ENCODE assay signal across 23 mouse cellular contexts in the genomic region with DNA sequence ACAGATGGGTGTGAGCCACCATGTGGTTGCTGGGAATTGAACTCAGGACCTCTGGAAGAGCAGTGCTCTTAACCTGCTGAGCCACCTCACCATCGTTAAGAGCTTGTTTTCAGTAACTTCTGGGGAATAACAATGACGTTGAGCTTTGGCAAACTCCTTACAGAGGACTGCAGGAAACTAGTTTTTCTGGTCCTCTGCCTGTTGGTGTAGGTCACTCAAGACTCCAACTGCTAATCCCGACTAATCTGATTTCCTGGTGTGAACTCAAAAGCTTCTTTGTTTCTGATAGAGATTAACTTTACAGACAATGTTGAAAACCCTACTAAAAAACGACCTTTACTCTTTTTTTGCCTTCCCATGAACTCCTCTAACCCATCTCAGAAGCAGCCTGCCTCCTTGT. TPM values are rescaled to one million over a fixed set of nuclear protein-coding genes. Genes with fewer than 3 reads are reported as not detected.
A peak's percentile ranks its signal among the peaks of the same experiment; 100 is the strongest.
DNase-seq lines count a peak whose midpoint lies in the region; ATAC-seq lines count a peak whose summit lies in the region.
"Had no signal": no experiment of that assay in that cellular context is flagged by ENCODE, and none has a peak within 500 bp of the region (broad histone marks: within the 10 kb centered on the region; RNA-seq: fewer than 3 reads in every experiment).

No protein-coding gene starts in this region.

- no peak overlapping the region for H3K4me2 ChIP-seq in embryonic facial prominence, embryonic 14.5 days (ENCODE audit: low read depth, low read length)
- H3K4me2 ChIP-seq in forebrain, embryonic 13.5 days: no peak overlapping the region
- H3K4me2 ChIP-seq: embryonic facial prominence, embryonic 15.5 days; heart, embryonic 12.5 days; hindbrain, embryonic 14.5 days had no signal

- no peaks in the 10 kb centered on the region for H3K27me3 ChIP-seq in embryonic facial prominence, embryonic 14.5 days (replicated peaks; ENCODE audit: control insufficient read depth, insufficient read depth, low read length)
- no peaks in the 10 kb centered on the region for H3K27me3 ChIP-seq in embryonic facial prominence, embryonic 10.5 days (replicated peaks; ENCODE audit: low read depth, poor library complexity, severe bottlenecking)
- H3K27me3 ChIP-seq in forebrain, embryonic 13.5 days: no peaks in the 10 kb centered on the region
- H3K27me3 ChIP-seq: embryonic facial prominence, embryonic 15.5 days; heart, embryonic 12.5 days; Patski had no signal

- peak; percentile 62 for DNase-seq in embryonic facial prominence, embryonic 14.5 days (ENCODE audit: low spot score)
- no peak for DNase-seq in embryonic facial prominence, embryonic 10.5 days (ENCODE audit: low spot score)
- DNase-seq in lung, postnatal 36 days: peak; percentile 17
- no peak for DNase-seq in lung, postnatal 4 days
- peak; percentile 97 for DNase-seq in gonadal fat pad, adult 2 months (ENCODE audit: low read depth)
- DNase-seq in urinary bladder, adult 18-20 months (ENCODE audit: low spot score in 2 of 2): no peak
- DNase-seq: adrenal gland, adult 2 months; adrenal gland, postnatal 25 days; B cell, adult 2 months; cerebellum, adult 18-20 months; cerebellum, adult 9-11 months; cerebellum, postnatal 36 days; gastrocnemius, postnatal 10 days had no signal

- no peak overlapping the region for H3K27ac ChIP-seq in embryonic facial prominence, embryonic 14.5 days (replicated peaks; ENCODE audit: low read depth, low read length)
- H3K27ac ChIP-seq in embryonic facial prominence, embryonic 10.5 days (replicated peaks): no peak overlapping the region
- no peak overlapping the region for H3K27ac ChIP-seq in forebrain, embryonic 13.5 days
- H3K27ac ChIP-seq: embryonic facial prominence, embryonic 15.5 days; hindbrain, embryonic 10.5 days; hindbrain, embryonic 14.5 days had no signal

- H3K9ac ChIP-seq in embryonic facial prominence, embryonic 14.5 days (ENCODE audit: low read depth, low read length): no peak overlapping the region
- no peak overlapping the region for H3K9ac ChIP-seq in forebrain, embryonic 13.5 days
- H3K9ac ChIP-seq: embryonic facial prominence, embryonic 15.5 days; heart, embryonic 12.5 days; hindbrain, embryonic 14.5 days had no signal

- no peaks in the 10 kb centered on the region for H3K9me3 ChIP-seq in embryonic facial prominence, embryonic 14.5 days (ENCODE audit: control insufficient read depth, low read length)
- no peaks in the 10 kb centered on the region for H3K9me3 ChIP-seq in embryonic facial prominence, embryonic 10.5 days
- no peaks in the 10 kb centered on the region for H3K9me3 ChIP-seq in forebrain, embryonic 13.5 days (replicated peaks)
- H3K9me3 ChIP-seq: embryonic facial prominence, embryonic 15.5 days; heart, embryonic 12.5 days; hindbrain, embryonic 10.5 days had no signal

- H3K4me1 ChIP-seq in embryonic facial prominence, embryonic 14.5 days (ENCODE audit: control insufficient read depth, insufficient read depth, low read length): no peaks in the 10 kb centered on the region
- peaks cover 5% of the 10 kb centered on the region for H3K4me1 ChIP-seq in embryonic facial prominence, embryonic 10.5 days
- no peaks in the 10 kb centered on the region; the same call in 1 of the 2 replicates for H3K4me1 ChIP-seq in forebrain, embryonic 13.5 days

- no peak for ATAC-seq in embryonic facial prominence, embryonic 14.5 days (ENCODE audit: low read depth)
- no peak for ATAC-seq in forebrain, embryonic 13.5 days
- ATAC-seq: CD4-positive, CD25-positive, alpha-beta regulatory T cell, adult 4 months; Patski had no signal

- 8% methylated on average over 4 of the region's 4 CpGs for WGBS in embryonic facial prominence, embryonic 14.5 days
- WGBS in embryonic facial prominence, embryonic 10.5 days: 9% methylated on average over 4 of the region's 4 CpGs
- 6% methylated on average over 4 of the region's 4 CpGs for WGBS in forebrain, embryonic 13.5 days

- no peak overlapping the region for H3K4me3 ChIP-seq in embryonic facial prominence, embryonic 14.5 days (ENCODE audit: low read depth, low read length)
- no peak overlapping the region for H3K4me3 ChIP-seq in embryonic facial prominence, embryonic 10.5 days
- H3K4me3 ChIP-seq in forebrain, embryonic 13.5 days: no peak overlapping the region
- H3K4me3 ChIP-seq: embryonic facial prominence, embryonic 15.5 days; erythroblast, embryonic 14.5 days; heart, embryonic 12.5 days; hindbrain, embryonic 10.5 days had no signal

- no peaks in the 10 kb centered on the region for H3K36me3 ChIP-seq in embryonic facial prominence, embryonic 14.5 days (ENCODE audit: control insufficient read depth, insufficient read depth, low read length)
- no peaks in the 10 kb centered on the region for H3K36me3 ChIP-seq in embryonic facial prominence, embryonic 10.5 days (replicated peaks)
- no peaks in the 10 kb centered on the region for H3K36me3 ChIP-seq in forebrain, embryonic 13.5 days (ENCODE audit: poor library complexity, severe bottlenecking)
- H3K36me3 ChIP-seq: embryonic facial prominence, embryonic 15.5 days; heart, embryonic 12.5 days; hindbrain, embryonic 10.5 days had no signal

RNA-seq across cellular contexts. Expression of a gene that starts 39.0 kb away (rescaled TPM):
- polyA plus RNA-seq in embryonic facial prominence, embryonic 14.5 days (2014; fragmentation: Nextera tagmentation; extraction: Ambion mirVana): 295 and 300 TPM in 2 replicates
- 813 and 858 TPM in 2 replicates for polyA plus RNA-seq in embryonic facial prominence, embryonic 10.5 days (2016; fragmentation: Nextera tagmentation; extraction: Ambion mirVana)
- polyA plus RNA-seq in gonadal fat pad, adult 2 months (2012; rRNA removed): 159 and 223 TPM in 2 replicates
- polyA plus RNA-seq in forebrain, embryonic 13.5 days (2015; fragmentation: Nextera tagmentation; extraction: Ambion mirVana): 454 and 497 TPM in 2 replicates

RNA-seq across cellular contexts. Expression of a gene that starts 49.0 kb away (rescaled TPM):
- polyA plus RNA-seq in embryonic facial prominence, embryonic 14.5 days (2014; fragmentation: Nextera tagmentation; extraction: Ambion mirVana): 0.46 TPM in 1 of 2 replicates, not detected in the other
- polyA plus RNA-seq in embryonic facial prominence, embryonic 10.5 days (2016; fragmentation: Nextera tagmentation; extraction: Ambion mirVana): not detected in 2 replicates
- polyA plus RNA-seq in gonadal fat pad, adult 2 months (2012; rRNA removed): 1.4 and 4.0 TPM in 2 replicates
- 0.43 TPM in 1 of 2 replicates, not detected in the other for polyA plus RNA-seq in forebrain, embryonic 13.5 days (2015; fragmentation: Nextera tagmentation; extraction: Ambion mirVana)
- polyA plus RNA-seq: forebrain, embryonic 16.5 days; frontal cortex, adult 2 months; hindbrain, embryonic 10.5 days had no signal

RNA-seq across cellular contexts. Expression of a gene that starts 52.8 kb away (rescaled TPM):
- polyA plus RNA-seq in embryonic facial prominence, embryonic 14.5 days (2014; fragmentation: Nextera tagmentation; extraction: Ambion mirVana): 22.5 and 27.6 TPM in 2 replicates
- 39.0 and 43.7 TPM in 2 replicates for polyA plus RNA-seq in embryonic facial prominence, embryonic 10.5 days (2016; fragmentation: Nextera tagmentation; extraction: Ambion mirVana)
- polyA plus RNA-seq in gonadal fat pad, adult 2 months (2012; rRNA removed): 19.1 and 23.0 TPM in 2 replicates
- 35.2 and 38.1 TPM in 2 replicates for polyA plus RNA-seq in forebrain, embryonic 13.5 days (2015; fragmentation: Nextera tagmentation; extraction: Ambion mirVana)

Comparison
In these comparisons a context has a peak if more than half of its experiments do, and no peak if none do; other contexts are left out.
1. DNase-seq: peak in embryonic facial prominence, embryonic 14.5 days (single experiment), lung, postnatal 36 days (single experiment) and gonadal fat pad, adult 2 months (single experiment); none in embryonic facial prominence, embryonic 10.5 days (single experiment), lung, postnatal 4 days (0 of 2) and urinary bladder, adult 18-20 months (0 of 2).